Mouse (Mus musculus): ENCODE data around the gene Gab2.

DNA sequence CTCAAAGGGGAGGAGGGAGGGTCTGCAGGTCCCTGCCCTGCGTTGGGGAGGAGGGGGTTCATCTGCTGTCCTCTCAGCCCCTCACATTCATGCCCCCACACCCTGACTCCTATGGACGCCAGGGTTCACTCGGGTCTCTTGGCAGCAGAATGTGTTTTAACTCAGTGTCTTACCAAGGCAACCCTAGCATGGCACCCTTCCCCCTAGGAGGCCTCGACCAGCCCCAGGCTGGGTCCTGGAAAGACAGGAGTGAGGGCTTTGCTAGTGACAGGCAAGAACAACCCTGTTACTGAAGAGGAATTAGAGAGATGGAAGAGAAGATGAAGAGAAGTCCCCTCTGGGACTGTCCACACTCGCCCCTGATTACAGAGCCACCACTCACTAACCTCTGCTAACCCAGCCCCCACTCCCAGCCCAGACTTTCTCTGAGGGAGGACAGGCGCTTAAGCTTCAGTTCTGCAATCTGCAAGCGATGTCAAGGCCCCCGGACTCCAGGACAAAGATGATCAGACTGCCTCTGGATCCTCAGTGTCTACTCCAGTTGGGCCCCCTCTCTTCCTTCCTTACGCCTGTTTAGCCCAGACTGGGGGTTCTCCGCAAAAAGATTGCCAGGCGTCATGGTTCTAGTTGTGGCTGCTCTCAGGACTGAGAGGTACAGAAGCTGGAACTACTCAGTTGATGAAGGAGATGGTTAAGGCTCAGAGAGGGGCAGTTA lies 249.7 kb downstream of the Gab2 start:
- TF ChIP-seq POLR2A (IDR thresholded peaks at IDR 0.05; ENCODE audit: low read depth, low read length): no peak
- TF ChIP-seq CTCF (conservative IDR thresholded peaks at IDR 0.05; ENCODE audit: insufficient read depth, insufficient read length, low read depth, low read length): no peak

All from kidney, adult 2 months (tissue).